Mouse (Mus musculus) intestine, embryonic 14.5 days (tissue): ENCODE measurements around the gene Kcnk3. TPM values are rescaled to one million over a fixed set of nuclear protein-coding genes. Genes with fewer than 3 reads are reported as not detected.
A peak's percentile ranks its signal among the peaks of the same experiment; 100 is the strongest.

Source experiments
- ATAC-seq: fragments of 200-750 bp; cut with Nextera tagmentation; replicated peaks from 2 replicates; pipeline ENCODE4 v1.8.0; 2017; ENCODE audit warnings: low read depth, moderate number of reproducible peaks, moderate TSS enrichment, moderate library complexity; ENCODE audit not compliant: low FRiP score, low TSS enrichment
- DNase-seq: peaks from one replicate; pipeline ENCODE4 v3.0.0-alpha.2; 2018; ENCODE audit warnings: low spot score
- H3K27ac ChIP-seq: fragments of 300-500 bp; sonication (generic); 2 replicates; pipeline ENCODE4 v1.5.1; 2014; ENCODE audit warnings: low read depth, mild to moderate bottlenecking, control low read depth
- H3K27me3 ChIP-seq: fragments of 300-500 bp; sonication (generic); replicated peaks from 2 replicates; pipeline ENCODE4 v1.6.1; 2014; ENCODE audit warnings: low read length, control low read depth; ENCODE audit not compliant: control insufficient read depth, insufficient read depth
- H3K36me3 ChIP-seq: fragments of 300-500 bp; sonication (generic); 2 replicates; pipeline ENCODE4 v1.6.1; 2014; ENCODE audit warnings: low read length, control low read depth; ENCODE audit not compliant: control insufficient read depth, insufficient read depth
- H3K4me1 ChIP-seq: fragments of 300-500 bp; sonication (generic); replicated peaks from 2 replicates; pipeline ENCODE4 v1.6.1; 2014; ENCODE audit warnings: low read length, control low read depth, mixed read lengths; ENCODE audit not compliant: control insufficient read depth, insufficient read depth
- H3K4me2 ChIP-seq: fragments of 300-500 bp; sonication (generic); 2 replicates; pipeline ENCODE4 v1.6.1; 2014; ENCODE audit warnings: low read length
- H3K4me3 ChIP-seq: fragments of 300-500 bp; sonication (generic); 2 replicates; pipeline ENCODE4 v1.5.1; 2014; ENCODE audit warnings: low read depth, low read length, control low read depth, mixed read lengths
- H3K9ac ChIP-seq: fragments of 300-500 bp; sonication (generic); 2 replicates; pipeline ENCODE4 v1.6.1; 2014; ENCODE audit warnings: mild to moderate bottlenecking, low read length
- H3K9me3 ChIP-seq: fragments of 300-500 bp; sonication (generic); 2 replicates; pipeline ENCODE4 v1.6.1; 2016; ENCODE audit warnings: low read length, control low read depth; ENCODE audit not compliant: control insufficient read depth
- WGBS: fragments of 180-500 bp; shearing (Covaris S2); extraction: QIAGEN DNeasy Blood & Tissue Kit; methylation state at CpG from one replicate; pipeline ENCODE4 v1.1.7; 2014; 5-methylcytosine and 5-hydroxymethylcytosine counted together
- polyA plus RNA-seq: library from polyadenylated mRNA; unstranded; fragments of >200 nt; fragmentation: Nextera tagmentation; extraction: Ambion mirVana; gene quantifications from 2 replicates; pipeline ENCODE4 v1.2.1, GENCODE M21; 2014

The Kcnk3 gene
- polyA plus RNA-seq, 1 experiment from 2014 or later = 39.7 TPM

- ATAC-seq = no peak
- DNase-seq = no peak
- Histone ChIP-seq H3K27ac (no peak overlapping the region), H3K27me3 (no peaks in the 10 kb centered on the region), H3K4me3 (no peak overlapping the region), H3K4me2 (no peak overlapping the region), H3K4me1 (peaks cover 13% of the 10 kb centered on the region), H3K9ac (no peak overlapping the region), H3K36me3 (no peaks in the 10 kb centered on the region), H3K9me3 (no peaks in the 10 kb centered on the region)
- WGBS = 52% methylated on average over 5 of the region's 5 CpGs
Observed at GRCm38 (mm10) chr5:30643477-30644179, 55.7 kb downstream of the Kcnk3 start.

DNA sequence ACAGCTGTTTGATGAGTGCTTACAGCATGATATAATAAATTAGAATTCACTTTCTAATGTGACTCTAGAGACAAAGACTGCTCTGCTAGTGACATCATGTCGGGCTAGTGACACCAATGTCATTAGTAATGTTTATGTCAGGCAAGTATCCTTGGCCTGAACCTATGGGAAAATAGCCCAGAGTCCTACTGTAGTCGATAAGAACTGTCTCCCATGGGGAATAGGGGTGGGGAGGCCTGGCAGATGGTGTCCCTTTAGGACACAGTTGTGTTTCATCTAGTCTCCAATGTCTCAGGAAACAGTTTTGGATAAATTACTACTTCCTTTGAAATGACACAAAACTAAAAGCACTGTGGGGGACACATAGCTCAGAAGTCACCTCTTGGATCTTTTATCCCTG lies 58.1 kb downstream of the Kcnk3 start:
- DNase-seq (no peak), ATAC-seq (no peak)
- peaks cover 23% of the 10 kb centered on the region for H3K4me1 ChIP-seq
- no peak overlapping the region for H3K4me2 ChIP-seq
- WGBS = 68% methylated on average over 2 of the region's 2 CpGs
- no peaks in the 10 kb centered on the region for H3K9me3 ChIP-seq
- H3K27me3 ChIP-seq = no peaks in the 10 kb centered on the region
- no peak overlapping the region for H3K9ac ChIP-seq
- no peaks in the 10 kb centered on the region for H3K36me3 ChIP-seq
- no peak overlapping the region for H3K4me3 ChIP-seq
- no peak overlapping the region for H3K27ac ChIP-seq

DNA sequence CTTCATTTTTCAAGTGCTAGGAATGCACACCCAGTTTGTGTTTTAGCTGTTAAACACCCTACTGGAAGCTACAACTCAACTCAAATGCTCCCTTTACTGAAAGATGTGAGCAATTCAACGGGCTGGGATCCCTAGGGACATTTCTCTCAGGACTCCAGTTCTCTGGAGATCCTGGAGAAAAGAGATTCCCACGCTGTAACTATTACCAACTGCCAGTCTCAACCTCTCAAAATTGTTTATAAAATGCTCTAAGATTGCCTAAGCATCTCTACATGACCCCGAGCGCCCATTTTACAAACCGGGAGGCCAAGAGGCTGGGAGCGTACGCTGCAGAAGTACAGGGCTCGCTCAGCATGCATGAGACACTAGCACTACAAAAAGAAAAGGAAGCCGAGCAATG lies 59.4 kb downstream of the Kcnk3 start:
- DNase-seq (no peak), ATAC-seq (no peak)
- no peaks in the 10 kb centered on the region for H3K27me3 ChIP-seq
- peak overlapping the region; percentile 47; the same call in 1 of the 2 replicates for H3K27ac ChIP-seq
- H3K36me3 ChIP-seq = 0 out of 2 replicates have a peak, but pooled peaks cover 7% of the 10 kb centered on the region
- peak overlapping the region; percentile 62 for H3K9ac ChIP-seq
- peak overlapping the region; percentile 69 for H3K4me2 ChIP-seq
- H3K4me3 ChIP-seq = peak overlapping the region; percentile 78
- whole genome bisulfite sequencing = 9% methylated on average over 9 of the region's 9 CpGs
- peaks cover 23% of the 10 kb centered on the region for H3K4me1 ChIP-seq
- H3K9me3 ChIP-seq = no peaks in the 10 kb centered on the region

- H3K4me2 ChIP-seq = peak within 1 kb of the TSS; percentile 69
- 0 out of 2 replicates have a peak, but pooled peaks cover 7% of the 10 kb centered on the region for H3K36me3 ChIP-seq
- no peaks in the 10 kb centered on the region for H3K27me3 ChIP-seq
- H3K4me1 ChIP-seq = peaks cover 23% of the 10 kb centered on the region
- peak within 1 kb of the TSS; percentile 78 for H3K4me3 ChIP-seq
- H3K9ac ChIP-seq = peak within 1 kb of the TSS; percentile 62
- H3K27ac ChIP-seq = peak within 1 kb of the TSS; percentile 47; the same call in 1 of the 2 replicates
- ATAC-seq = peak; percentile 91
- WGBS = under 1% methylated on average over 38 of the region's 38 CpGs
- no peaks in the 10 kb centered on the region for H3K9me3 ChIP-seq
- peak; percentile 94 for DNase-seq
Observed at GRCm38 (mm10) chr5:30647815-30648560, 60.0 kb downstream of the Kcnk3 start, which contains the start of gene Slc35f6. Gene Slc35f6 (plus strand): TSS chr5:30647933.

GRCm38 (mm10) chr5:30649558-30649957 lies 61.6 kb downstream of the Kcnk3 start:
- Histone ChIP-seq H3K9me3 (no peaks in the 10 kb centered on the region), H3K36me3 (0 out of 2 replicates have a peak, but pooled peaks cover 7% of the 10 kb centered on the region), H3K4me1 (peaks cover 23% of the 10 kb centered on the region), H3K9ac (no peak overlapping the region), H3K27me3 (no peaks in the 10 kb centered on the region), H3K4me3 (no peak overlapping the region), H3K4me2 (peak overlapping the region; percentile 69; the same call in 1 of the 2 replicates), H3K27ac (no peak overlapping the region)
- WGBS = 40% methylated on average over 4 of the region's 4 CpGs
- no peak for ATAC-seq
- no peak for DNase-seq

GRCm38 (mm10) chr5:30650756-30651155 lies 62.8 kb downstream of the Kcnk3 start:
- no peaks in the 10 kb centered on the region for H3K27me3 ChIP-seq
- peaks cover 14% of the 10 kb centered on the region; the same call in 1 of the 2 replicates for H3K36me3 ChIP-seq
- no peaks in the 10 kb centered on the region for H3K9me3 ChIP-seq
- no peak overlapping the region for H3K4me2 ChIP-seq
- WGBS = 79% methylated on average over 3 of the region's 3 CpGs
- H3K4me3 ChIP-seq = no peak overlapping the region
- no peak for ATAC-seq
- H3K27ac ChIP-seq = no peak overlapping the region
- H3K9ac ChIP-seq = no peak overlapping the region
- DNase-seq = no peak
- peaks cover 23% of the 10 kb centered on the region for H3K4me1 ChIP-seq

DNA sequence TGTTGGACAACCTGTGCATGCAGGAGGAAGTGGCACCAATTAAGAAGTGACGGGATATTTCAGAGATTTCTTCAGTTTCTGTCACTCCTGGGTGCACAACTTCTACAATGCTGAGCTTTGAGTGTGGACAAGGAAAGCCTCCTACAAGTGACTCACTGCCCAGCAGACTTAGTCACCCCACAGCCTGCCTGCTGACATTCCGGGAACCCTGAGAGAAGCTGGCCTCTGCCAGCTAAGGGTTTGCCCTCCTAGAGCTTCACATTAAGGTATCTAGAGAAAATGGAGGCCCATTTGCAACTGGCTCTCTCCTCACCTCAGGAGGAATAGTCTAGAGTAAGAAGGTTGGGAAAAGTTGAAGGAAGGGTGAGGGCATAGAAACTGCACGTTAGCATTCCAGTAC lies 63.6 kb downstream of the Kcnk3 start:
- no peak overlapping the region for H3K9ac ChIP-seq
- no peaks in the 10 kb centered on the region for H3K27me3 ChIP-seq
- DNase-seq = no peak
- H3K4me1 ChIP-seq = peaks cover 21% of the 10 kb centered on the region
- 93% methylated on average over 3 of the region's 3 CpGs for WGBS
- ATAC-seq = no peak
- H3K27ac ChIP-seq = no peak overlapping the region
- H3K4me2 ChIP-seq = no peak overlapping the region
- no peaks in the 10 kb centered on the region for H3K9me3 ChIP-seq
- H3K36me3 ChIP-seq = peaks cover 22% of the 10 kb centered on the region
- no peak overlapping the region for H3K4me3 ChIP-seq

DNA sequence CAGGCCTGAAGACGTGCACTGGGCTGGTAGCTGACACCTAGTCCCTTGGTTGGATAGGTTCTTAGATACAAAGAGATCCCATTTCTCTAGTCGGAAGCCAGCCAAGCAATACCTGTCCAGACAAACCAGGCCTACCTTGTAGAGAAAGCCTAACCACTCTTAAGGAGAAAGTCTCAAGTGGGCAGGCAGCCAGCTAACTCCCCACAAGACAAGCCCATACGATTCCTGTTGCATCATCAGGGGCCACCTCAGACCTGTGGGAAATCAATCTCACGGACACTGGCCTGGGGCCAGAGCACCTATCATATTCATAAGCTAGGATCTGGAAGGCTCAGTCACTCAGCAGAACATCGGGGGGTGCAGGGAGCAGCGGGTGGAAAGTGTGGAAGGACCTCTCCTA lies 65.3 kb downstream of the Kcnk3 start:
- DNase-seq (no peak), ATAC-seq (no peak)
- no peaks in the 10 kb centered on the region for H3K27me3 ChIP-seq
- H3K4me1 ChIP-seq = peaks cover 13% of the 10 kb centered on the region
- no peak overlapping the region for H3K9ac ChIP-seq
- no peak overlapping the region for H3K4me2 ChIP-seq
- H3K4me3 ChIP-seq = no peak overlapping the region
- H3K36me3 ChIP-seq = peaks cover 39% of the 10 kb centered on the region
- no peak overlapping the region for H3K27ac ChIP-seq
- 86% methylated on average over 6 of the region's 6 CpGs for WGBS
- H3K9me3 ChIP-seq = no peaks in the 10 kb centered on the region
